Mouse (Mus musculus): ENCODE measurements around the gene Mrm3.
"Not testable (repeated sequence)": the region's sequence is repeated elsewhere in the genome, so short reads cannot be mapped to it uniquely, and the experiment has no call there.

GRCm38 (mm10) chr11:76211595-76211994, 31.9 kb upstream of the Mrm3 start:
- TF ChIP-seq GATA1, TAL1 (IDR thresholded peaks at IDR 0.05; ENCODE audit: low read length): not testable (repeated sequence)
